Mouse (Mus musculus) intestine, embryonic 14.5 days (tissue): ENCODE results near the gene Sync. TPM values are rescaled to one million over a fixed set of nuclear protein-coding genes. Genes with fewer than 3 reads are reported as not detected.
A peak's percentile ranks its signal among the peaks of the same experiment; 100 is the strongest.

Experiments
- ATAC-seq: fragments of 200-750 bp; cut with Nextera tagmentation; replicated peaks from 2 replicates; pipeline ENCODE4 v1.8.0; 2017; ENCODE audit warnings: low read depth, moderate number of reproducible peaks, moderate TSS enrichment, moderate library complexity; ENCODE audit not compliant: low FRiP score, low TSS enrichment
- DNase-seq: peaks from one replicate; pipeline ENCODE4 v3.0.0-alpha.2; 2018; ENCODE audit warnings: low spot score
- H3K27ac ChIP-seq: fragments of 300-500 bp; sonication (generic); 2 replicates; pipeline ENCODE4 v1.5.1; 2014; ENCODE audit warnings: low read depth, mild to moderate bottlenecking, control low read depth
- H3K27me3 ChIP-seq: fragments of 300-500 bp; sonication (generic); replicated peaks from 2 replicates; pipeline ENCODE4 v1.6.1; 2014; ENCODE audit warnings: low read length, control low read depth; ENCODE audit not compliant: control insufficient read depth, insufficient read depth
- H3K36me3 ChIP-seq: fragments of 300-500 bp; sonication (generic); 2 replicates; pipeline ENCODE4 v1.6.1; 2014; ENCODE audit warnings: low read length, control low read depth; ENCODE audit not compliant: control insufficient read depth, insufficient read depth
- H3K4me1 ChIP-seq: fragments of 300-500 bp; sonication (generic); replicated peaks from 2 replicates; pipeline ENCODE4 v1.6.1; 2014; ENCODE audit warnings: low read length, control low read depth, mixed read lengths; ENCODE audit not compliant: control insufficient read depth, insufficient read depth
- H3K4me2 ChIP-seq: fragments of 300-500 bp; sonication (generic); 2 replicates; pipeline ENCODE4 v1.6.1; 2014; ENCODE audit warnings: low read length
- H3K4me3 ChIP-seq: fragments of 300-500 bp; sonication (generic); 2 replicates; pipeline ENCODE4 v1.5.1; 2014; ENCODE audit warnings: low read depth, low read length, control low read depth, mixed read lengths
- H3K9ac ChIP-seq: fragments of 300-500 bp; sonication (generic); 2 replicates; pipeline ENCODE4 v1.6.1; 2014; ENCODE audit warnings: mild to moderate bottlenecking, low read length
- H3K9me3 ChIP-seq: fragments of 300-500 bp; sonication (generic); 2 replicates; pipeline ENCODE4 v1.6.1; 2016; ENCODE audit warnings: low read length, control low read depth; ENCODE audit not compliant: control insufficient read depth
- WGBS: fragments of 180-500 bp; shearing (Covaris S2); extraction: QIAGEN DNeasy Blood & Tissue Kit; methylation state at CpG from one replicate; pipeline ENCODE4 v1.1.7; 2014; 5-methylcytosine and 5-hydroxymethylcytosine counted together
- polyA plus RNA-seq: library from polyadenylated mRNA; unstranded; fragments of >200 nt; fragmentation: Nextera tagmentation; extraction: Ambion mirVana; gene quantifications from 2 replicates; pipeline ENCODE4 v1.2.1, GENCODE M21; 2014

Gene Sync
- polyA plus RNA-seq, 1 experiment from 2014 or later: 1.3 TPM

DNA sequence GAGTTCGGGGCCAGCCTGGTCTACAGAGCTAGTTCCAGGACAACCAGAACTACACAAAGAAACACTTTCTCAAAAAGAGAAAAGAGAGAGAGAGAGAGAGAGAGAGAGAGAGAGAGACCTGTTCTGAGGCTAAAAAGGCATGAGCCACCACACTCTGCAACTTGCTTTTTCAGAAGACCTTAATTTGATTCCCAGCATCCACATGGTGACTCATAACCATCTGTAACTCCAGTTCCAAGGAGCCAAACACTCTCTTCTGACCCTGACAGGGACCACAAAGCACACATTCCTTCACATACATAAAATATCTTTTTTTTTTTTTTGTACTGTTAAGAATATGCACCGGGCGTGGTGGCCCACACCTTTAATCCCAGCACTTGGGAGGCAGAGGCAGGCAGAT, 32.8 kb upstream of the Sync start:
- no peaks in the 10 kb centered on the region for H3K36me3 ChIP-seq
- no peak overlapping the region for H3K9ac ChIP-seq
- no peaks in the 10 kb centered on the region for H3K9me3 ChIP-seq
- no peak overlapping the region for H3K27ac ChIP-seq
- no peak overlapping the region for H3K4me3 ChIP-seq
- no peak overlapping the region for H3K4me2 ChIP-seq
- 92% methylated on average over 3 of the region's 3 CpGs for WGBS
- DNase-seq (no peak), ATAC-seq (no peak)
- H3K4me1 ChIP-seq: peaks cover 13% of the 10 kb centered on the region; the same call in 1 of the 2 replicates
- H3K27me3 ChIP-seq: peaks cover 7% of the 10 kb centered on the region

DNA sequence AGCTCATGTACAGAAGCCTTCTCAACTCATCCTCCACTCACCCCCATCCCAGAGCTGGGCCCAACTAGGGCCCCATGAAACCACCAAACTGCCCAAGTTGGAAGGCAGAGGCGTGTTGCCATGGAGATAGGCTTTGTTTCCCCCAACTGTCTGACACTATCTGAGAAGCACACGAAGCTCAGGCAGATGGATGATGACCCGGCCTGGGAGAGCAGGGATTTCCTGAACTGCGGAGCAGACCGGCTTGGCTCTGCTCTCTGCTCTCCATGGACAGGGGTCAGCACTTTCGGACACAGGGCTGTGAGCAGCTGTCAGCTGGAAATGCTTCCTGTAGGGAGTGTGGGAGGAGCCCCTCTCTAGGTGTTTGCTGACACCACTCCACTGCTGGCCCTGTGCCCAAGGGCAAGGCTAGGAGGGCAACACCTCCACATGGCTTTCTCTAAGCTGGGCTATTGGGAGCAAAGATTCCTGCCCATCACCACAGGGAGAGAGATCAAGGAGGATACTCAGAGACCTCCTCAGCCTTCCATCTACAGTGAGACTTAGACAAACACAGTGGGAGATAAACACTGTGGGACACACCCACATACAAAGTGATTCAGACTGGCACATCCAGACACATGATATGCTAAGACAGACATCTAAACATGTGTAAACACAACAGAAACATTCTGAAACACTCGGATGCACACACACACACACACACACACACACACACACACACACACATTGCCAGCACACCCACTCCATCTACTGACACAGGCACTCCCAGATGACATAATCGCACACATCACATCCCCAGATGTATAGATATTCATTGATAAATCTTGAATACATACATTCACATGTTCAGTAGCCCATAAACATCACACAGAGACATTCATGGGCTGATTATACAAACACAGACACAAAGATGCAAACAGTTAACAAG, 30.7 kb upstream of the Sync start:
- 24% methylated on average over 8 of the region's 8 CpGs for WGBS
- H3K27me3 ChIP-seq: no peaks in the 10 kb centered on the region
- no peaks in the 10 kb centered on the region for H3K9me3 ChIP-seq
- H3K9ac ChIP-seq: no peak overlapping the region
- no peak for ATAC-seq
- no peak overlapping the region for H3K27ac ChIP-seq
- H3K36me3 ChIP-seq: no peaks in the 10 kb centered on the region
- H3K4me1 ChIP-seq: peaks cover 11% of the 10 kb centered on the region; the same call in 1 of the 2 replicates
- H3K4me2 ChIP-seq: no peak overlapping the region
- no peak for DNase-seq
- no peak overlapping the region for H3K4me3 ChIP-seq

DNA sequence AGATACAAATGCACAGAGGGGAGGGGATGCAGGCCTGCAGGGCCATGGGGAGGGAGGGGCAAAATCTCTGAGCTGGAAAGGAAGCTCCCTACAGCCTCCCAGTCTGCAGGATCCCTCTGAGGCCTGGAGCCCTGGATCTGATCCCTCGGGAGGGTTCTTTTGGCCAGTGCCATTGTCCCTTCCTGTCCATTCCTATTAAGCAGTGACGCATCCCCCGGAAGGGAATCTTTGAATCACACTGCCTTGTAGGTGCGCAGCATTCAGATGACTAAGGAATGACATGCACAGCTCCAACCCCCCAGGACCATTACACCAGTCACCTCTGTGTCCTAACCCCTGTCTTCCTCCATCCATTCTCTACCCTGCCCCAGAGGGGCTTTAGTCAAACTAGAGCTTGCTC, 28.3 kb upstream of the Sync start:
- no peak overlapping the region for H3K9ac ChIP-seq
- DNase-seq (no peak), ATAC-seq (no peak)
- H3K9me3 ChIP-seq: no peaks in the 10 kb centered on the region
- 67% methylated on average over 4 of the region's 4 CpGs for WGBS
- 0 out of 2 replicates have a peak overlapping the region, but pooled peaks have one; percentile 5 for H3K27ac ChIP-seq
- H3K27me3 ChIP-seq: no peaks in the 10 kb centered on the region
- no peak overlapping the region for H3K4me3 ChIP-seq
- no peak overlapping the region for H3K4me2 ChIP-seq
- no peaks in the 10 kb centered on the region for H3K36me3 ChIP-seq
- peaks cover 14% of the 10 kb centered on the region for H3K4me1 ChIP-seq

DNA sequence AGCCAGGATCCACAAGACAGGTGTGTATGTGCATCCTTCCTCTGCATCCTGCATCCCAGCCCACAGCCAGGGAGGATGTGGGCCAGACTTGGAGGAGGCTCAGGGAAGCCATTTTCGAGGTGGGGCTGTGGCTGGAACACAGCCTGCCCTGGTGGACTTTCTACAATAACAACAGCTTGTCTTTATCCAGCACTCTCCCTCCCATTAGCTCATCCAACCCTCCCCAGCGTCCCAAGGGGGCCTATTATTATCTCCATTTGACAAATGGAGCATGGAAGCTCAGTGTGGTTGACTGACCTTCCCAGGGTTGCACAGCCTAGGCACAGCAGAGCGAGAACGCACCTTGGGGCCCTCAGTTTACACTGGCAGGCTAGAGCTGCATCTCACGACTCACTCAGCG, 26.7 kb upstream of the Sync start:
- Histone ChIP-seq H3K4me1 (peaks cover 14% of the 10 kb centered on the region), H3K4me2 (no peak overlapping the region), H3K9me3 (no peaks in the 10 kb centered on the region), H3K27ac (no peak overlapping the region), H3K36me3 (no peaks in the 10 kb centered on the region), H3K27me3 (no peaks in the 10 kb centered on the region), H3K4me3 (no peak overlapping the region), H3K9ac (no peak overlapping the region)
- 18% methylated on average over 6 of the region's 6 CpGs for WGBS
- ATAC-seq: no peak
- DNase-seq: no peak

DNA sequence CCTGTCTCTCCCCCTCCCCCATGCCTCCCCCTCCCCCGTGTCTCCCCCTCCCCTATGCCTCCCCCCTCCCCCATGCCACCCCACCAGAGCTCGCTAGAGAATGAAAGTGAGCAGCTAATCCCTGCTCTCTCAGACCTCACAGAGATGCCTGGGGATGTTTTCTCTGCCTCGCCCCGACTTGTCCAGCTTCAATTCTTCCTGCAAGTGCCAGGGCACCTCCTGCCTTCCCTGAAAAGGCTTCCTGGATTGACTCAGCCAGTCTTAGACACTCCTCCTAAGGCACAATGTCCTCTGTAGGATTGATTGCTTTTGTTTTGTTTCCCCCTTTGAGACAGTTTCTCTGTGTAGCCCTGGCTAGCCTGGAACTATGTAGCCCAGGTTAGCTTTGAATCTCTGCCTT, 26.2 kb upstream of the Sync start, which contains the start of gene C77080:
TSS of gene C77080 (minus strand) at position 209 of the 400 bp plus-strand sequence.
- Histone ChIP-seq H3K27ac (no peak within 1 kb of the TSS), H3K9me3 (no peaks in the 10 kb centered on the region), H3K27me3 (no peaks in the 10 kb centered on the region), H3K4me2 (no peak within 1 kb of the TSS), H3K36me3 (no peaks in the 10 kb centered on the region), H3K9ac (no peak within 1 kb of the TSS), H3K4me3 (no peak within 1 kb of the TSS), H3K4me1 (peaks cover 14% of the 10 kb centered on the region)
- WGBS: 23% methylated on average over 2 of the region's 4 CpGs
- DNase-seq: no peak
- no peak for ATAC-seq

DNA sequence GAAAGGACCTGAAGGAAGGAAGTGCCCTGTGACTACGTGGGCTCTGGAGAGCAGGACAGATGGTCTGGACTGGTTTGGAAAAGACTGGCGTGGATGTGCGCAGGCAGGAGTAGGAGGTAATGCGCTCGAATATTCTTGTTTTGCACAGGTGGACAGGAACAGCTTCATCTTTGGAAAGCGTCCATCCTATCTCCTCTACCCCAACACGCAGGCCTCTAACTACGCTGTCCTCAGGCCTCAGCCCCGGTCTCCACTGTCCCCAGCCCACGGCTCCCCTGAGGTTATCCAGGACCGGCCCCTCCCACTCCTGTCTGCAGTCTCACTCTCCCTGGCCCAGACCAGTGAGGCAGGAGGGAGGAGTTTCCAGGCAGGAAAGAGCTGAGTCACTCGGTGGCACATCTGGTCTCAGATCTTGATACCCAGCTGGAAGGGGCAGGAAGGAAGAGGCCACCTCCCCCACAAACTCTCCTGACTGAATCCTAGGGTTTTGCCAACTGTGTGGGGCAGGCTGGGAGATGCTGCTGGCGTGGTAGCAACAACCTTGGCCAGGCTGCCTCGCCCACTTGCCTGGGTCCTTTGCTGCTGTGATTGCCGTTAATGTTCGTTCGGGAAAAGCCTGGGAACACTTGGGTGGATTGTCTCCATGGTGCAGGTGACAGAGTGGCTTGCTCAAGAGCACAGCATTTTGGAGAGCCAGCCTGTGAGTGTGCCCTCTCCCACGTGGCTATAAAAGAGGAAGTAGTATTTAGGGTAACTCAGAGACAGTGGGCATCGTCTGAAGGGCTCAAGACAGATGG, 24.0 kb upstream of the Sync start:
- WGBS: 23% methylated on average over 19 of the region's 19 CpGs
- no peak overlapping the region for H3K9ac ChIP-seq
- no peaks in the 10 kb centered on the region for H3K27me3 ChIP-seq
- ATAC-seq (peak; percentile 43; the same call in 1 of the 2 replicates), DNase-seq (peak; percentile 66)
- H3K36me3 ChIP-seq: no peaks in the 10 kb centered on the region
- no peak overlapping the region for H3K27ac ChIP-seq
- H3K4me2 ChIP-seq: peak overlapping the region; percentile 20
- peaks cover 7% of the 10 kb centered on the region for H3K4me1 ChIP-seq
- no peaks in the 10 kb centered on the region for H3K9me3 ChIP-seq
- H3K4me3 ChIP-seq: no peak overlapping the region

DNA sequence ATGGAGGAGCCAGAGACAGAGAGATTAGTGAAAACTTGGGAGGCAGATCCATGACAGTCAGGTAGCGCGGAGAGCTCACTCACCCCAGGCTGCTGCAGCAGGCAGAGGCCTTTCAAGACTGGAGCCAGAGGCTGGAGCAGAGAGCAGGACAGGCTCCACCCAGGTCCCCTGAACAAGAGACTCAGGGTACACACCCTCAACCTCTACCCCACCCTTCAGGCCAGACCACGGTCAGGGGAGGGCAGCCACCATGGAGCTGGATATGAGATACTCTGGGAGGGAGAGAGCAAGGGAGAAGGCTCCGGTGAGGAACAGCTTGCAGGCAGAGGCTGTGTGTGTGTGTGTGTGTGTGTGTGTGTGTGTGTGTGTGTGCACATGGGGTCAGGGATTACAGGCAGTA, 21.2 kb upstream of the Sync start:
- H3K27me3 ChIP-seq: no peaks in the 10 kb centered on the region
- H3K27ac ChIP-seq: no peak overlapping the region
- DNase-seq (no peak), ATAC-seq (no peak)
- 89% methylated on average over 4 of the region's 4 CpGs for WGBS
- H3K4me2 ChIP-seq: no peak overlapping the region
- H3K4me1 ChIP-seq: peaks cover 7% of the 10 kb centered on the region
- no peak overlapping the region for H3K9ac ChIP-seq
- H3K4me3 ChIP-seq: no peak overlapping the region
- no peaks in the 10 kb centered on the region for H3K9me3 ChIP-seq
- no peaks in the 10 kb centered on the region for H3K36me3 ChIP-seq

DNA sequence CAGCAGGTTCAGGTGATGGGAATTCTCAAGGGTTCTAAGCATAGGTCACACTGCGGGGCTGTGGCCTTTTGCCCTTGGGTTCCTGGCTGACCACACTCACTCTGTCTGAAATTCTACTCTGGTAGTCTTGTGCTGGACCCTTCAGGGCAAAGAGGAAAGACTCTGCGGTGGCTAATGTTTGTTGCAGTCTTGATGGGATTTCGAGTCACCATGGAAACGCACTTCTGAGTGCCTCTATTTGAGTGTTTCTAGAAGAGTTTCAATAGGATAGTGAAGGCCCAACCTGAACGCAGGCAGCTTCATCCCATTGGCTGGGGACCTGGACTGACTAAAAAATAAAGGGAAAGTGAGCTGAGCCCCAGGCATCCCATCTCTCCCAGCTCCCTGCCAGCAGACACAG, 20.6 kb upstream of the Sync start:
- Histone ChIP-seq H3K27me3 (no peaks in the 10 kb centered on the region), H3K4me1 (peaks cover 7% of the 10 kb centered on the region), H3K9ac (no peak overlapping the region), H3K9me3 (no peaks in the 10 kb centered on the region), H3K36me3 (no peaks in the 10 kb centered on the region), H3K27ac (no peak overlapping the region), H3K4me2 (no peak overlapping the region), H3K4me3 (no peak overlapping the region)
- ATAC-seq (no peak), DNase-seq (no peak)
- WGBS: 75% methylated on average over 5 of the region's 5 CpGs
